Mouse (Mus musculus): ENCODE measurements around the gene Prkd3.

- TF ChIP-seq CTCF (IDR thresholded peaks at IDR 0.05; ENCODE audit: low read depth, low read length) (no peak), POLR2A (IDR thresholded peaks at IDR 0.05; ENCODE audit: borderline replicate concordance, low read depth, low read length) (no peak)
These were observed 48.4 kb upstream of the Prkd3 start for GRCm38 (mm10) chr17:79069019-79069418.
